Mouse (Mus musculus) myocyte (in vitro differentiated cells): Measurements from ENCODE around the gene Dnmt3b. TPM values are rescaled to one million over a fixed set of nuclear protein-coding genes. Genes with fewer than 3 reads are reported as not detected.
A peak's percentile ranks its signal among the peaks of the same experiment; 100 is the strongest.

Experiments
- H3K27me3 ChIP-seq: one replicate; pipeline ENCODE4 v1.6.1; 2011; ENCODE audit not compliant: control insufficient read depth, insufficient read depth, insufficient read length
- H3K36me3 ChIP-seq: one replicate; pipeline ENCODE4 v1.6.1; 2011; ENCODE audit not compliant: control insufficient read depth, insufficient read depth
- H3K4me2 ChIP-seq: one replicate; pipeline ENCODE4 v1.6.1; 2011; ENCODE audit warnings: low read depth, control low read depth
- H3K4me3 ChIP-seq: one replicate; pipeline ENCODE4 v1.5.1; 2011; ENCODE audit warnings: mild to moderate bottlenecking, control low read depth, moderate library complexity
- H3K79me2 ChIP-seq: one replicate; pipeline ENCODE4 v1.6.1; 2011; ENCODE audit not compliant: control insufficient read depth, insufficient read depth
- H3ac ChIP-seq: one replicate; pipeline ENCODE4 v1.6.1; 2011; ENCODE audit not compliant: control insufficient read depth, insufficient read length
- CEBPB ChIP-seq: IDR thresholded peaks from 2 replicates; pipeline ENCODE4 v1.6.1; 2011; ENCODE audit warnings: mild to moderate bottlenecking, moderate library complexity; ENCODE audit not compliant: poor library complexity, insufficient read depth, severe bottlenecking
- E2F4 ChIP-seq: IDR thresholded peaks from one replicate; pipeline ENCODE4 v1.6.1; 2011; ENCODE audit warnings: mild to moderate bottlenecking, control low read depth, moderate library complexity; ENCODE audit not compliant: insufficient read depth
- MAX ChIP-seq: IDR thresholded peaks from one replicate; pipeline ENCODE4 v1.6.1; 2011; ENCODE audit warnings: low read depth, mild to moderate bottlenecking, control low read depth
- MYOD1 ChIP-seq, 3 experiments: IDR thresholded peaks; one replicate each; pipeline ENCODE4 v1.6.1; 2011; ENCODE audit warnings: control low read depth in 2 of 3, low read depth in 2 of 3, mild to moderate bottlenecking in 2 of 3, moderate library complexity in 1 of 3; ENCODE audit not compliant: insufficient read length in 2 of 3, control insufficient read depth in 1 of 3
- MYOG ChIP-seq, 3 experiments: IDR thresholded peaks; one replicate each; pipeline ENCODE4 v1.6.1; 2011; ENCODE audit warnings: control low read depth in 2 of 3, low read depth in 2 of 3, mild to moderate bottlenecking in 2 of 3; ENCODE audit not compliant: insufficient read length in 2 of 3, control insufficient read depth in 1 of 3, insufficient read depth in 1 of 3
- POLR2A ChIP-seq: IDR thresholded peaks from one replicate; pipeline ENCODE4 v1.6.1; 2011; ENCODE audit warnings: low read depth, mild to moderate bottlenecking, control low read depth, moderate library complexity; ENCODE audit not compliant: insufficient read length
- POLR2AphosphoS2 ChIP-seq: IDR thresholded peaks from one replicate; pipeline ENCODE4 v1.6.1; 2011; ENCODE audit warnings: low read depth, control low read depth; ENCODE audit not compliant: insufficient read length
- REST ChIP-seq: IDR thresholded peaks from one replicate; pipeline ENCODE4 v1.6.1; 2011; ENCODE audit warnings: mild to moderate bottlenecking, control low read depth, moderate library complexity; ENCODE audit not compliant: insufficient read depth, insufficient read length
- SRF ChIP-seq: IDR thresholded peaks from one replicate; pipeline ENCODE4 v1.6.1; 2011; ENCODE audit warnings: low read depth; ENCODE audit not compliant: control insufficient read depth, insufficient read length
- TCF12 ChIP-seq: IDR thresholded peaks from one replicate; pipeline ENCODE4 v1.6.1; 2011; ENCODE audit warnings: mild to moderate bottlenecking, control low read depth; ENCODE audit not compliant: poor library complexity, insufficient read depth, severe bottlenecking
- TCF3 ChIP-seq: IDR thresholded peaks from one replicate; pipeline ENCODE4 v1.6.1; 2011; ENCODE audit warnings: low read depth, control low read depth; ENCODE audit not compliant: insufficient read length
- USF1 ChIP-seq: IDR thresholded peaks from one replicate; pipeline ENCODE4 v1.6.1; 2011; ENCODE audit warnings: low read depth, mild to moderate bottlenecking, control low read depth, moderate library complexity
- polyA plus RNA-seq: library from polyadenylated mRNA; unstranded; fragments of >200 nt; fragmentation: generic; extraction: Trizol; gene quantifications from one replicate; pipeline ENCODE4 v1.2.1, GENCODE M21; 2012; ENCODE audit warnings: missing spikeins

The Dnmt3b gene
- polyA plus RNA-seq, 1 experiment: 0.62 TPM

DNA sequence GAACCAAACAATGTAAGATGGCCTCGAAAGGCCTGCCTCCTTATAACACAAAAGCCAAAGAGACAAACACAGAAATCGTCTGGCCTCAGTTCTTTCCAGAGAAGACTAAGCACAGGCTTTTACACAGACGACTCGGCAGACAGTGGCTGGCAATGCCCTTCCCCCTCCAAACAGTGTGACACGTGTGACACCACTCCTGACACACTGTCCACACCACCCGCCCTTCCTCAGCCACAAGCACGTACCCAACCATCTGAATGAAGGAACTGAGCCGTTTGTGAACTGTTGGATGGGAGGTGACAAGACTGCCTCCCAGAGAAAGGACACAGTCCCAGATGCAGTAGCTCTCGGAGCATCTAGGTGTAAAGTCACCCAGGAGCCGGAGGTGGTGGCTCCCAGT lies 30.4 kb upstream of the Dnmt3b start:
- TF ChIP-seq TCF3 (no peak), REST (no peak), POLR2AphosphoS2 (no peak), USF1 (no peak), E2F4 (no peak), POLR2A (no peak), MAX (no peak), TCF12 (no peak), MYOG (IDR thresholded peaks at IDR 0.05; ENCODE audit: control insufficient read depth in 1 of 3, insufficient read depth in 1 of 3, insufficient read length in 2 of 3, low read depth in 2 of 3) (no peak), SRF (no peak), CEBPB (no peak), MYOD1 (IDR thresholded peaks at IDR 0.05; ENCODE audit: control insufficient read depth in 1 of 3, insufficient read length in 2 of 3, low read depth in 2 of 3) (no peak)
- Histone ChIP-seq H3K79me2 (no peaks in the 10 kb centered on the region), H3K36me3 (peaks cover 12% of the 10 kb centered on the region), H3K4me2 (no peak overlapping the region), H3K4me3 (no peak overlapping the region), H3ac (no peak overlapping the region), H3K27me3 (no peaks in the 10 kb centered on the region)

DNA sequence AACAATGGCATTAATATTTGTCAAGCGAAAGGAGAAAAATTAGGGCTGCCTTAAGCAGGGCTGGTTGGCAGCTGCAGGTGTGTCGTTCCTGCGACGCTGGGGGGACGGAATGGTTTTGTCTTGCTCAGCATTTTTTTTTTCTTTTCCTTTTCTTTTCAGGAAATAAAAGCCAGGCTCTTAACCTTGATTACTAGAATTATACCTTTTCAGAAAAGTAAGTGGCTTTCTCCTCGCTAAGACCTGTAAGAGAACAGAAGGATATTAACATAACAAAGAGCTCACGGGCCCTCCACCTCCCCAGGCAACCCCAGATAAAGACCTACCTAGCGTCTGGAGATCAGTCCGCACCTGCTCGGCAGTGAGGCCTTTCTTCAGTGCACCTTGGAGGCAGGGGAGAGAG lies 26.8 kb upstream of the Dnmt3b start:
- Histone ChIP-seq H3K27me3 (no peaks in the 10 kb centered on the region), H3K4me3 (no peak overlapping the region), H3K36me3 (peaks cover 18% of the 10 kb centered on the region), H3K4me2 (no peak overlapping the region), H3K79me2 (no peaks in the 10 kb centered on the region), H3ac (no peak overlapping the region)
- TF ChIP-seq MYOG (IDR thresholded peaks at IDR 0.05; ENCODE audit: control insufficient read depth in 1 of 3, insufficient read depth in 1 of 3, insufficient read length in 2 of 3, low read depth in 2 of 3) (no peak), MYOD1 (IDR thresholded peaks at IDR 0.05; ENCODE audit: control insufficient read depth in 1 of 3, insufficient read length in 2 of 3, low read depth in 2 of 3) (no peak), TCF3 (no peak), POLR2A (no peak), USF1 (no peak)

DNA sequence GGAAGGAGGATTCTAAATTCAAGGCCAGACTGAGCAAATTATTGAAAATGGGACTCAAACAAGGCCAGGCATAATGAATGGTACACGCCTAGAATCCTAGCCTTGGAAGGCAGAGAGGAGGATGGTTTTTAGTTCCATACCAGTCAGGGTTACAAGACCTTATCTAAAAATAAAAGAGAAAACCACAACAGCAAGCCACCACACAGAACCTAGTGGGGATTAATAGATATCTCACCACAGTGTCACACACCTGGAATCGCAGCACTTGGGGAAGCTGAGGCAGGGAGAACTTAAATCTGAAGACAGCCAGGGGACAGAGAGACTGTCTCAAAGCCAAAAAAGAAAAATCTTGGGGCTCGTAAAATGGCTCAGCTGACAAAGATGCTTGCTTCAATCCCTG lies 18.3 kb upstream of the Dnmt3b start:
- Histone ChIP-seq H3K79me2 (peaks cover 14% of the 10 kb centered on the region), H3ac (no peak overlapping the region), H3K4me2 (peak overlapping the region; percentile 79), H3K27me3 (no peaks in the 10 kb centered on the region), H3K4me3 (peak overlapping the region; percentile 62), H3K36me3 (no peaks in the 10 kb centered on the region)
- TF ChIP-seq REST (no peak), MAX (no peak), E2F4 (no peak), POLR2AphosphoS2 (no peak), SRF (no peak), USF1 (no peak), POLR2A (no peak), TCF3 (no peak), MYOD1 (IDR thresholded peaks at IDR 0.05; ENCODE audit: control insufficient read depth in 1 of 3, insufficient read length in 2 of 3, low read depth in 2 of 3) (no peak), CEBPB (no peak), MYOG (IDR thresholded peaks at IDR 0.05; ENCODE audit: control insufficient read depth in 1 of 3, insufficient read depth in 1 of 3, insufficient read length in 2 of 3, low read depth in 2 of 3) (no peak), TCF12 (no peak)

DNA sequence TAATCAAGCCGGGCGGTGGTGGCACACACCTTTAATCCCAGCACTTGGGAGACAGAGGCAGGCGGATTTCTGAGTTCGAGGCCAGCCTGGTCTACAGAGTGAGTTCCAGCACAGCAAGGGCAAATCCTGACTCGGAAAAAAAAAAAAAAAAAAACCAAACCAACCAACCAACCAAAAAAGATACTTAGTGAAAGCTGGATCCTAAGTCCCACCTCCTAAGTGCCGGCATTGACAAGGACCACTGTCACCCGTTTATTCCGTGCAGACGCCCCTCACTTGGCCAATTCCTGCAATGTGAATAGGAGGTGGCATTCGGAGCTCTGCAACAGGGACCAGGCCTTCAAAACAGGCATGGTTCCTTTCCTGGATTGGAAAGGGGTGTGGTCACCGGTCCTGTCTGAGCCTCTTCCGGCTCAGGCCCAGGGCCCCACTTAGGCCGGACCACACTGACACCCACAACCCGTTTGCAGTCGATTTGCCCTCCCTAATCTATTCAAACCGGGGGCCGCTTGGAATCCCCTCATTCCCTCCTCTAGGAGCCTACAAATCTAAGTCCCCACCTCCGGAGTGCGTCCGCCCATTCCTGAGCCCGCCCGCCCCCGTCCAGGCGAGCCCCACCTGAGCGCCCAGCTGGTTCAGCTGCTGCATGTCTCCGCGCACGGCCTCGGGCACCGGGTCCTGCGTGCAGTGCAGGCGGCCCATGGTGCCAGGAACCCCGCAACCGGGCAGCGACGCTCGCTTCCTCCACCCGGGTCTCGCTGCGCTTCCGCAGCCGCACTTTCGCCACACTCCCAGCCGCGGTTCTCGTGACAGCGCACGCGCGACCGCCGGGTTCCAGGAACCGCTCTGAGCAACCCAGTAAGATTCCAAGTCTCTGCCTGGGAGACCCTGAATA lies 17.0 kb upstream of the Dnmt3b start, which contains the start of gene Commd7:
TSS of gene Commd7 (minus strand) at position 806 of the 895 bp plus-strand sequence.
- peaks cover 5% of the 10 kb centered on the region for H3K27me3 ChIP-seq
- TF ChIP-seq MYOD1 (IDR thresholded peaks at IDR 0.05; ENCODE audit: control insufficient read depth in 1 of 3, insufficient read length in 2 of 3, low read depth in 2 of 3) (no peak), MAX (peak; percentile 15), POLR2A (peak; percentile 77), TCF3 (no peak), MYOG (IDR thresholded peaks at IDR 0.05; ENCODE audit: control insufficient read depth in 1 of 3, insufficient read depth in 1 of 3, insufficient read length in 2 of 3, low read depth in 2 of 3) (peak in 1 of 3 experiments; percentile 42), CEBPB (no peak), POLR2AphosphoS2 (peak; percentile 81), SRF (no peak), REST (no peak), USF1 (no peak)
- H3K4me2 ChIP-seq: peak within 1 kb of the TSS; percentile 92
- peaks cover 14% of the 10 kb centered on the region for H3K79me2 ChIP-seq
- H3K4me3 ChIP-seq: peak within 1 kb of the TSS; percentile 62
- H3K36me3 ChIP-seq: no peaks in the 10 kb centered on the region
- H3ac ChIP-seq: peak within 1 kb of the TSS; percentile 79
